Mouse (Mus musculus) midbrain, embryonic 13.5 days (tissue): ENCODE results near the gene Slc25a17. TPM values are rescaled to one million over a fixed set of nuclear protein-coding genes. Genes with fewer than 3 reads are reported as not detected.

Source experiments
- ATAC-seq: fragments of 200-750 bp; cut with Nextera tagmentation; 2 replicates; pipeline ENCODE4 v1.8.0; 2017; ENCODE audit warnings: mild to moderate bottlenecking, moderate TSS enrichment, moderate library complexity
- H3K27ac ChIP-seq: fragments of 300-500 bp; sonication (generic); 2 replicates; pipeline ENCODE4 v1.5.1; 2015; ENCODE audit warnings: inconsistent platforms, mild to moderate bottlenecking, moderate library complexity
- H3K27me3 ChIP-seq: fragments of 300-500 bp; sonication (generic); 2 replicates; pipeline ENCODE4 v1.6.1; 2015; ENCODE audit warnings: mild to moderate bottlenecking, inconsistent platforms
- H3K36me3 ChIP-seq: fragments of 300-500 bp; sonication (generic); 2 replicates; pipeline ENCODE4 v1.6.1; 2015; ENCODE audit warnings: mild to moderate bottlenecking, inconsistent platforms
- H3K4me1 ChIP-seq: fragments of 300-500 bp; sonication (generic); replicated peaks from 2 replicates; pipeline ENCODE4 v1.6.1; 2015; ENCODE audit warnings: inconsistent platforms
- H3K4me2 ChIP-seq: fragments of 300-500 bp; sonication (generic); replicated peaks from 2 replicates; pipeline ENCODE4 v1.6.1; 2015; ENCODE audit warnings: moderate library complexity, mild to moderate bottlenecking, inconsistent platforms
- H3K4me3 ChIP-seq: fragments of 300-500 bp; sonication (generic); replicated peaks from 2 replicates; pipeline ENCODE4 v1.5.1; 2015; ENCODE audit warnings: mild to moderate bottlenecking, inconsistent platforms
- H3K9ac ChIP-seq: fragments of 300-500 bp; sonication (generic); replicated peaks from 2 replicates; pipeline ENCODE4 v1.6.1; 2015; ENCODE audit warnings: mild to moderate bottlenecking, inconsistent platforms
- H3K9me3 ChIP-seq: fragments of 300-500 bp; sonication (generic); 2 replicates; pipeline ENCODE4 v1.6.1; 2016; ENCODE audit warnings: mild to moderate bottlenecking, inconsistent platforms
- WGBS: fragments of 180-500 bp; shearing (Covaris S2); methylation state at CpG from one replicate; pipeline ENCODE4 v1.1.7; 2015; 5-methylcytosine and 5-hydroxymethylcytosine counted together
- polyA plus RNA-seq: library from polyadenylated mRNA; unstranded; fragments of >200 nt; fragmentation: Nextera tagmentation; extraction: Ambion mirVana; gene quantifications from 2 replicates; pipeline ENCODE4 v1.2.1, GENCODE M21; 2015

Gene Slc25a17
- polyA plus RNA-seq, 1 experiment from 2014 or later, result 133 TPM

DNA sequence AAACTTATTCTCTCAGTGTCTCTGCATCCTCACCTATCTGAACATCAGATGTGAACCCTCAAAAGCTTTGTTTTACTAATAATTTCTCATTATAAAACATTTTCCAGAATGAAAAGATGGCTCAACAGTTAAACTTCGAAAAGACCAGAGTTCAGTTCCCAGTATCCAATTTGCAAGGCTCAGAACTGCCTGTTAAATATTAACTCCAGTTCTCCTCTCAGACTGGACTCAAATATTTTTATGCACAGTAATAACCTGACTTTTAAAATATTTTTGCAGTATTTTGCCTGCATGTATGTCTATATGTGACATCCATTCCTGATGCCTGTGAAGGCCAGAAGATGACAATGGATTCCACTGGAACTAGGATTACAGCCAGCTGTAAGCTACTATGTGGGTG lies 8.0 kb upstream of the Slc25a17 start:
- Histone ChIP-seq H3K4me2 (no peak overlapping the region), H3K9me3 (no peaks in the 10 kb centered on the region), H3K9ac (no peak overlapping the region), H3K4me3 (no peak overlapping the region), H3K4me1 (no peaks in the 10 kb centered on the region), H3K36me3 (peaks cover 85% of the 10 kb centered on the region), H3K27ac (no peak overlapping the region), H3K27me3 (no peaks in the 10 kb centered on the region)
- 96% methylated on average over 1 of the region's 1 CpGs for WGBS
- ATAC-seq, result no peak

DNA sequence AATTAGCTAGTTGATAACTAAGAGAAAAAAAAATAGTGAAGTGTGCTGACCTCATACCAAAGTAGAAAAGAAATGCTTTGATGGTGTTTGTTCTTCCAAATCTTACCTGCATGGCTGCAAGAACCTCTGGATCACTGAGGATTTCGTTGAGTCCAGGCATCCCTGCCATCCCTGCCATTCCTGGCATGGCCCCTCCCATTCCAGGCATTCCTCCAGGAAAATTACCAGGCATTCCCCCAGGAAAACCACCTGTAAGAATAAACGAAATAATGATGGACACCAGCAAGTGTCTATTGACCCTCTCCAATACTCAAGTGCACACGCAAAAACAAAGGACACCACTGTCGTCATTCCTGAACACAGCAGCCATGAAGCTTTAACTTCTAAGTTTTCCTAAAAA lies 5.6 kb upstream of the Slc25a17 start:
- Histone ChIP-seq H3K27me3 (no peaks in the 10 kb centered on the region), H3K4me2 (no peak overlapping the region), H3K4me3 (no peak overlapping the region), H3K27ac (no peak overlapping the region), H3K4me1 (peaks cover 3% of the 10 kb centered on the region; the same call in 1 of the 2 replicates), H3K36me3 (peaks cover 76% of the 10 kb centered on the region), H3K9me3 (no peaks in the 10 kb centered on the region), H3K9ac (no peak overlapping the region)
- 88% methylated on average over 4 of the region's 4 CpGs for WGBS
- ATAC-seq, result no peak

DNA sequence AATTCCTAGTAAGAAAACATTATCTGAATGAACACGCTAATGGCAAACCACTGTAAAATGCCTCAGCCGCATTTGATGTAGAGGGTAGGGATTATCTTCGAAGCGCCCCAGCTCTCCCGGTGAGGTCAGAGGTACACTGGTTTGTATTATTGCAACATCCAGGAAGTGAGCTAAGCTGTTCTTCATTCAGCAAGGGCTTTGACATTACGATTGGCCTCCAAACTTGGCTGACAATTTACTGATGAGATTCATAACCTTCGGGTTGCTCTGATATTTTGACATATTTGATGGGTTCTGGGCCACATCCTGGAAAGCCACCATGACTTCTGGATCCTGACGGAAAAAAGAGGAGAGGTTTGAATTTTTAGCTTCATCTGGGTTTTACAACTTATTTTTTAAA lies 4.6 kb upstream of the Slc25a17 start:
- Histone ChIP-seq H3K4me2 (no peak overlapping the region), H3K27ac (no peak overlapping the region), H3K27me3 (no peaks in the 10 kb centered on the region), H3K9me3 (no peaks in the 10 kb centered on the region), H3K36me3 (peaks cover 68% of the 10 kb centered on the region), H3K4me3 (no peak overlapping the region), H3K9ac (no peak overlapping the region), H3K4me1 (peaks cover 8% of the 10 kb centered on the region)
- ATAC-seq, result no peak
- 91% methylated on average over 8 of the region's 8 CpGs for WGBS

DNA sequence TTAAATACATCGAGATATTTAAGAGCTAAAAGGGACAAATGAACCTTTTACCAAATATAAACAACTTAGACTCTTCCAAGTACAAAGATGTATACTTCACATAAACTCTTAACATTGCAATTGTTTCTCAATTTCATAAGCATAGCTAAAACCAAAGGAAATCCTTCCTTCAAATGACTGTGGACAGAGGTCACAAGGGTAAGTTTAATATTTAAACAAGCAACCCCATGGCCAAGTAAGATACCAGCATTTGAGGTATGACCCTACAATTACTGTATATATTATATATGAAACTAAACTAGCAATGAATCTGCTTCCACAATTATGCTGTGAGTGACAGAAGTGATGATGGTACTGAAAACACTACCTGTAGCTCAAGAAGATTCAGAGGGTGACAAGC lies 3.7 kb upstream of the Slc25a17 start:
- no peaks in the 10 kb centered on the region for H3K9me3 ChIP-seq
- H3K9ac ChIP-seq, result no peak overlapping the region
- no peak for ATAC-seq
- H3K4me2 ChIP-seq, result no peak overlapping the region
- peaks cover 60% of the 10 kb centered on the region for H3K36me3 ChIP-seq
- H3K4me3 ChIP-seq, result no peak overlapping the region
- H3K27me3 ChIP-seq, result no peaks in the 10 kb centered on the region
- 98% methylated on average over 1 of the region's 1 CpGs for WGBS
- H3K4me1 ChIP-seq, result peaks cover 17% of the 10 kb centered on the region
- no peak overlapping the region for H3K27ac ChIP-seq

DNA sequence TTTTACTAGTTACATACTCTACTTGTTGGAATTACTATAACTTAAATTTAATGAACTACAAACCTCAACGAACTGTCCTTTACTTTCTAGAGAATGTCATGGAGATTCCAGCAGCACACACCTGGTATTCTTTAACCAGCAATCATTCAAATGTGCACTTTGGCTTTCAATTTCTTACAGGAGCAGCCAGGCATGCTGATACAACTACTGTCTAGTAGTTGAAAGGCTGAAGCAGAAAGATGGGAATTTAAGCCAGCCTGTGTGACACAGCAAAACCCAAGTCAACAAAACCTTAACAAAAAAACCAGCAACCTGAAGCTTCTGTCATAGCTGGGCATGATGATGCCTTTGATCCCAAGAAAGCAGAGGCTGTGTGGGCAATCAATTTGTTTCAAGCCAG lies 1.9 kb upstream of the Slc25a17 start:
- Histone ChIP-seq H3K9me3 (no peaks in the 10 kb centered on the region), H3K4me3 (no peak overlapping the region), H3K4me1 (peaks cover 23% of the 10 kb centered on the region), H3K9ac (no peak overlapping the region), H3K36me3 (peaks cover 45% of the 10 kb centered on the region), H3K27ac (no peak overlapping the region), H3K4me2 (no peak overlapping the region), H3K27me3 (no peaks in the 10 kb centered on the region)
- ATAC-seq, result no peak
- whole genome bisulfite sequencing, result 90% methylated on average over 1 of the region's 1 CpGs

DNA sequence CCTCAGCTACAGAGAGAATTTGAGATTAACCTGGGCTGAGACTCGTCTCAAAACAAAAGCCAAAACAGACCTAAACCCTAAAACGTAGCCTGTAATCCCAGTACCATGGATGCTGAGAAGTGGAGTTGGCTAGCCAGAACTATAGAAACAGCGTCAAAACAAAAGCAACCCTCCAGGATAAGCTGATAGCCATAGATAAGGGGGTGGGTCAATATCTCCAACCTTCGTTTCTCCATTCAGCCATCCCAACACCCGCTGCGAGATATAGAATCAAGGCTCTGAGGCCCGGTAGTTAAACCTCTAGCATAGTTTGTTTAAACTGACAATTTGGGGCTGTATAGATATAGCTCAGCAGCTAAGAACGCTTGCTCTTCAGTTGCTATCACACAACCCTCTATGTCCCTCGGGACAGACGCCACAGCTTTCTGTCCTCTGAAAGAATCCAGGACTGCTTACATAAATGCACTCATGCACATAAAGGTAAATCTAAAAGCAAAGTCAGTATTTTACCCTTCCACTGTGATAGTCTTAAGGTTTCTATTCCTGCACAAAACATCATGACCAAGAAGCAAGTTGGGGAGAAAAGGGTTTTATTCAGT lies 904 bp upstream of the Slc25a17 start:
- Histone ChIP-seq H3K4me1 (peaks cover 30% of the 10 kb centered on the region), H3K36me3 (peaks cover 36% of the 10 kb centered on the region), H3K4me3 (no peak overlapping the region), H3K4me2 (peak overlapping the region; percentile 88; the same call in 1 of the 2 replicates), H3K27ac (no peak overlapping the region), H3K9ac (no peak overlapping the region), H3K27me3 (no peaks in the 10 kb centered on the region), H3K9me3 (no peaks in the 10 kb centered on the region)
- 47% methylated on average over 10 of the region's 10 CpGs for WGBS
- ATAC-seq, result no peak

DNA sequence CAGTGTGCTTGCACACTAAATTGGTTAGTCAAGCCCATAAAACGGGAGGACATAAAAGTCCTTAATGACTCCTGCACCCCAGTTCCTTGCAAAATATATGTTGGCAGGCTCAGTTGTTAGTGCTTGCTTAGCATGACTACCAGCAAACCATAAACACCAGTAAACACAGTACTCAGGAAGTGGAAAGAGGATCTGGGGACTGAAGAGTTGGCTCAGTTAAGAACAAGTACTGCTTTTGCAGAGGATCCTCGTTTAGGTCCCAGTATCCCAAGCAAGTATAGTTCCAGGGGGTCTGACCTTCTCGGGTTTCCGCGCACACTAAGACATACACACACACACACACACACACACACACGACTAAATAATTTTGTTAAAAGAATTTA lies 401 bp upstream of the Slc25a17 start:
- Histone ChIP-seq H3K9ac (no peak overlapping the region; the same call in 1 of the 2 replicates), H3K4me3 (peak overlapping the region; percentile 79), H3K4me1 (peaks cover 30% of the 10 kb centered on the region), H3K27ac (peak overlapping the region; percentile 83; the same call in 1 of the 2 replicates), H3K9me3 (no peaks in the 10 kb centered on the region), H3K4me2 (peak overlapping the region; percentile 88), H3K27me3 (no peaks in the 10 kb centered on the region), H3K36me3 (peaks cover 31% of the 10 kb centered on the region)
- no peak for ATAC-seq
- 46% methylated on average over 6 of the region's 6 CpGs for WGBS

DNA sequence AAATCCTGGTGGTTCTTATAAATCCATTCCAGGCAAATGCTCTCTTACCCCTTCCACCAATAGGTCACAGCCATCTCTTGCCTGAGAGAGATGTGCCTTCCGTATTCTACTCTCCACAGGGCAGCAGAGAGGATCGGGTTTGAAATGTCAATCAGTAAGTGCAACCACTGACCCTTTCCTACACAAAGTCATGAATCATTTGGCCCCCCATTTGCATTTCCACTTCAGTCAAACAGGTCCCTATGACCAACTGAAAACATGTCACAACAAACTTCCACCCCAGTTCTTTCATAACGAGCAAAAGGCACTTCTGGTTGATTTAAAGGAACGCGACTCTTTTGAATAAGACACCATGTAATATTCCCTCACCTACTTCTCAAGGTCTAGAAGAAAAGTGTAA lies 1.2 kb downstream of the Slc25a17 start:
- Histone ChIP-seq H3K27ac (no peak overlapping the region), H3K4me3 (no peak overlapping the region), H3K36me3 (peaks cover 17% of the 10 kb centered on the region), H3K4me1 (peaks cover 30% of the 10 kb centered on the region), H3K9me3 (no peaks in the 10 kb centered on the region), H3K9ac (no peak overlapping the region), H3K4me2 (peak overlapping the region; percentile 88), H3K27me3 (no peaks in the 10 kb centered on the region)
- 92% methylated on average over 5 of the region's 5 CpGs for WGBS
- no peak for ATAC-seq

DNA sequence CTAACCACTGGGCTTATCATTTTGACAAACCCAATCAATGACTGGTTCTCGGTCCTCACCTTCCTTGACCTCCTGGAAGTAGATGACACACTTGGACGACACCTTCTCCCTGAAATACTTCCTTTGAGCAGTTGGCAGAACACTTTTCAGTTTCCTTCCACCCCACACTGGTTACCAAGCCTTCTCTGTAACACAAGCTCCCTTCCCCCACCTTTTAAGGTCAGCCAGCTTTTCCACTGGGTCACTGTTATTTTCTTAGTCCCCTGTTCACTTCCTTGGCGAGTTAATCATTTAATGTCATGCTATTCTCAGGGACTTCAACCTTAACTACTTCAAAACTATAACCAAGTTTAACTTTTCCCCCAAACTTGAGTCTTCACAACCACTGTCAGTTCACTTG lies 1.7 kb downstream of the Slc25a17 start:
- no peak overlapping the region for H3K9ac ChIP-seq
- H3K4me2 ChIP-seq, result no peak overlapping the region
- no peak for ATAC-seq
- WGBS, result 95% methylated on average over 3 of the region's 3 CpGs
- H3K27me3 ChIP-seq, result no peaks in the 10 kb centered on the region
- H3K4me3 ChIP-seq, result no peak overlapping the region
- no peak overlapping the region for H3K27ac ChIP-seq
- peaks cover 13% of the 10 kb centered on the region for H3K36me3 ChIP-seq
- peaks cover 30% of the 10 kb centered on the region for H3K4me1 ChIP-seq
- no peaks in the 10 kb centered on the region for H3K9me3 ChIP-seq

DNA sequence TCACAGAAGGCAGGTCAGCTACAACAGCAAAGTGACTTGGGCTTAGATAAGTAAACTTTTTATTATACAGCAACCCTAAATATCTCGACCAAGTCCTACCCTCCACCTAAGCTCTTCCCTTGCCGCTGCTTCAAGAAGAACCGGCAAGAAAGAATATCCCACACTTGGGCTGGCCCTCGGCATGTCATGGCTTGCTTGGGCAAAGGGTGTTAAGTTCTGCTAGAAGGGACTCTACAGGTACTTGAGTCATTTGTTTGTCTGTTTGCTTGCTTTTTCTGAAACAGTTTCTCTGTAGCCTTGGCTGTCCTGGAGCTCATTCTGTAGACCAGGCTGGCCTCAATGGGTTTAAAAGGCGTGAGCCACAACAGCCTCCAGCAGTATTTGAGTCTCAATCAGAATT lies 3.7 kb downstream of the Slc25a17 start:
- H3K4me1 ChIP-seq, result peaks cover 30% of the 10 kb centered on the region
- H3K27ac ChIP-seq, result no peak overlapping the region
- 50% methylated on average over 5 of the region's 5 CpGs for WGBS
- H3K4me2 ChIP-seq, result no peak overlapping the region
- H3K9ac ChIP-seq, result no peak overlapping the region
- ATAC-seq, result no peak
- H3K36me3 ChIP-seq, result no peaks in the 10 kb centered on the region
- no peaks in the 10 kb centered on the region for H3K27me3 ChIP-seq
- no peaks in the 10 kb centered on the region for H3K9me3 ChIP-seq
- H3K4me3 ChIP-seq, result no peak overlapping the region

DNA sequence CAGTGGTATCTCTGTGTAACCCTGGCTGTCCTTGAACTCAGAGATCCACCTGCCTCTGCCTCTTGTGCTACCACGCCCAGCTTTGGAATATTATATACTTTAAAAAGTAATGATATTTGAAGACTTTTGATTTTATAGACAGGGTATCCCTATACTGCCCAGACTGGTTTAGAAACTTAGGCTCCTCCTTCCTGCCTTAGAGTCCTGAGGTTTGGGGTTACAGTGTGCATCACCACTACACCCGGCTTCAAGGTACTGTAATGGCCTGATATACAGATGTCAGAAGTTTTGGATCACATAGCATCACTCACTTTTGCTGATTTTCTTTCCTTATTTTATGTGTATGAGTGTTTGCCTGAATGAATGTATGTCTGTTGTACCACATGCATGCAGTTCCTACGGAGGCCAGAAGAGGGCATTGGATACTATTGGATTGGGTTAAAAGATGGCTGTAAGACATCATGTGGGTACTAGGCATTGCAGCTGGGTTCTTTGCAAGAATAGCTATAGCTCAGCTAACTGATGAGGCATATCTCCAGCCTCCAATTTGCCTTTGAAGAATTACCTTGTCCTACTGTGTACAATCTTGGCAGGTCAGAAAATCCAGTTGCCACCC lies 5.4 kb downstream of the Slc25a17 start:
- peaks cover 26% of the 10 kb centered on the region for H3K4me1 ChIP-seq
- no peak overlapping the region for H3K4me2 ChIP-seq
- H3K9ac ChIP-seq, result no peak overlapping the region
- H3K27ac ChIP-seq, result no peak overlapping the region
- no peaks in the 10 kb centered on the region for H3K36me3 ChIP-seq
- no peaks in the 10 kb centered on the region for H3K27me3 ChIP-seq
- H3K9me3 ChIP-seq, result no peaks in the 10 kb centered on the region
- no peak overlapping the region for H3K4me3 ChIP-seq
- WGBS, result 59% methylated on average over 3 of the region's 3 CpGs
- ATAC-seq, result no peak

DNA sequence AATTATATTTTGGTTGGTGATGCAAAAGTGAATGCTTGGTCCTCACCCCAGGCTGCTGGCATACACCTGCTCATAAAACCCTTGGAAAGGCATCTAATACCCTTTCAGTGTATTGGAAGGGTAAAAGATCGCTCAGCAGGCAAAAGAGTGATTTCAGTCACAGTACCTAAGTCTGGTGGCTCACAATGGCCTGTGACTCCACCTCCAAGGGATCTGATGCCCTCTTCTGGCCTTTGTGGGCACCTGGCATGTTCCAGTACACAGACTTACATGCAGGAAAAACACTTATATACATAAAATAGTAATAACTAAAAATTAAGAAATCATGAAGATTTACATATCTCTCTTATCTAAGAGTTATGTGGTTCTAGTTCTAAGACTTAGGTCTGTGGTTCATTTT lies 8.0 kb downstream of the Slc25a17 start:
- H3K4me1 ChIP-seq, result peaks cover 10% of the 10 kb centered on the region
- no peaks in the 10 kb centered on the region; the same call in 1 of the 2 replicates for H3K36me3 ChIP-seq
- no peak overlapping the region for H3K4me2 ChIP-seq
- 69% methylated on average over 1 of the region's 1 CpGs for WGBS
- no peak overlapping the region for H3K4me3 ChIP-seq
- ATAC-seq, result no peak
- H3K27me3 ChIP-seq, result no peaks in the 10 kb centered on the region
- no peaks in the 10 kb centered on the region for H3K9me3 ChIP-seq
- no peak overlapping the region for H3K27ac ChIP-seq
- H3K9ac ChIP-seq, result no peak overlapping the region

DNA sequence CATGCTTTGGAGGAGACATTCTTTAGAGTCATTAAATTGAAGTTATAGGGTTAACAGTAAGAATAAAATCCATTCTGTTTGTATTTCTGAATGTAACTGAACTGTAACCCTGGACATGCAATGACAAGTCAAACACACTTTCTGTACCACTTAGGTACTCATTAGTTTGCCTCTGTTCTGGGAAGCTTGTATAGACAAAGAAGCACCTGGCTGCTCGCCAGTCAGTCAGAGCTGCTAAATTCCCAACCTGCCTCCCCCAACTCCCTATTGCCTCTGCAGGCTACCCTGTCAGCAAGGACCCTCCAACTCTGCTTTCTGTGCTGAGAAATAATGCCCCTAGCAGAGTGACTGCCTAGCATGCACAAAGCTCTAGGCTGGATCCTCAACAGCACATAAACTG lies 10.2 kb downstream of the Slc25a17 start:
- Histone ChIP-seq H3K4me3 (no peak overlapping the region), H3K9me3 (no peaks in the 10 kb centered on the region), H3K9ac (no peak overlapping the region), H3K36me3 (no peaks in the 10 kb centered on the region; the same call in 1 of the 2 replicates), H3K27me3 (no peaks in the 10 kb centered on the region), H3K4me2 (no peak overlapping the region), H3K4me1 (0 out of 2 replicates have a peak, but pooled peaks cover 3% of the 10 kb centered on the region), H3K27ac (peak overlapping the region; percentile 47; the same call in 1 of the 2 replicates)
- 81% methylated on average over 1 of the region's 1 CpGs for WGBS
- ATAC-seq, result no peak
